Mouse (Mus musculus) limb, embryonic 11.5 days (tissue): ENCODE data around the gene Wbp4. TPM values are rescaled to one million over a fixed set of nuclear protein-coding genes. Genes with fewer than 3 reads are reported as not detected.
A peak's percentile ranks its signal among the peaks of the same experiment; 100 is the strongest.

Source experiments
- ATAC-seq: fragments of 200-750 bp; cut with Nextera tagmentation; 2 replicates; pipeline ENCODE4 v1.8.0; 2017; ENCODE audit warnings: low read depth; ENCODE audit not compliant: insufficient number of reproducible peaks, low FRiP score, low TSS enrichment
- DNase-seq: peaks from one replicate; pipeline ENCODE4 v3.0.0-alpha.2; 2015; ENCODE audit warnings: low spot score
- H3K27ac ChIP-seq: fragments of 300-500 bp; sonication (generic); replicated peaks from 2 replicates; pipeline ENCODE4 v1.5.1; 2014; ENCODE audit warnings: low read depth, mild to moderate bottlenecking, low read length
- H3K27me3 ChIP-seq: fragments of 300-500 bp; sonication (generic); 2 replicates; pipeline ENCODE4 v1.6.1; 2014; ENCODE audit warnings: mild to moderate bottlenecking, low read length, mixed read lengths; ENCODE audit not compliant: control insufficient read depth, insufficient read depth
- H3K36me3 ChIP-seq: fragments of 300-500 bp; sonication (generic); 2 replicates; pipeline ENCODE4 v1.6.1; 2014; ENCODE audit warnings: mild to moderate bottlenecking, low read length, moderate library complexity, mixed read lengths; ENCODE audit not compliant: control insufficient read depth, insufficient read depth
- H3K4me1 ChIP-seq: fragments of 300-500 bp; sonication (generic); 2 replicates; pipeline ENCODE4 v1.6.1; 2014; ENCODE audit warnings: low read length, mixed read lengths; ENCODE audit not compliant: control insufficient read depth, insufficient read depth
- H3K4me2 ChIP-seq: fragments of 300-500 bp; sonication (generic); 2 replicates; pipeline ENCODE4 v1.6.1; 2014; ENCODE audit warnings: low read depth, mild to moderate bottlenecking, moderate library complexity; ENCODE audit not compliant: severe bottlenecking
- H3K4me3 ChIP-seq: fragments of 300-500 bp; sonication (generic); 2 replicates; pipeline ENCODE4 v1.5.1; 2014; ENCODE audit warnings: low read depth, low read length
- H3K9ac ChIP-seq: fragments of 300-500 bp; sonication (generic); 2 replicates; pipeline ENCODE4 v1.6.1; 2014; ENCODE audit warnings: mild to moderate bottlenecking, low read length
- H3K9me3 ChIP-seq: fragments of 300-500 bp; sonication (generic); 2 replicates; pipeline ENCODE4 v1.6.1; 2016; ENCODE audit warnings: low read length; ENCODE audit not compliant: control insufficient read depth
- WGBS: fragments of 180-500 bp; shearing (Covaris S2); extraction: QIAGEN DNeasy Blood & Tissue Kit; methylation state at CpG from one replicate; pipeline ENCODE4 v1.1.7; 2014; 5-methylcytosine and 5-hydroxymethylcytosine counted together
- polyA plus RNA-seq: library from polyadenylated mRNA; unstranded; fragments of >200 nt; fragmentation: Nextera tagmentation; extraction: Ambion mirVana; gene quantifications from 2 replicates; pipeline ENCODE4 v1.2.1, GENCODE M21; 2014

The Wbp4 gene
- polyA plus RNA-seq, 1 experiment from 2014 or later: 59.4 TPM

- H3K27me3 ChIP-seq: no peaks in the 10 kb centered on the region
These were observed 33.8 kb upstream of the Wbp4 start for GRCm38 (mm10) chr14:79515100-79515499.

GRCm38 (mm10) chr14:79513951-79514350 lies 32.6 kb upstream of the Wbp4 start:
- no peak for ATAC-seq
- no peaks in the 10 kb centered on the region for H3K36me3 ChIP-seq
- H3K4me1 ChIP-seq: no peaks in the 10 kb centered on the region; the same call in none of the 2 replicates
- DNase-seq: no peak
- no peak overlapping the region for H3K4me2 ChIP-seq
- H3K27me3 ChIP-seq: no peaks in the 10 kb centered on the region
- no peak overlapping the region for H3K9ac ChIP-seq
- 77% methylated on average over 2 of the region's 2 CpGs for WGBS
- H3K27ac ChIP-seq: no peak overlapping the region
- no peak overlapping the region for H3K4me3 ChIP-seq
- H3K9me3 ChIP-seq: no peaks in the 10 kb centered on the region

More at GRCm38 (mm10) chr14:79515100-79515499, 33.8 kb upstream of the Wbp4 start:
- DNase-seq: no peak
- Histone ChIP-seq H3K9me3 (no peaks in the 10 kb centered on the region), H3K4me1 (no peaks in the 10 kb centered on the region; the same call in 1 of the 2 replicates), H3K27ac (no peak overlapping the region), H3K4me2 (no peak overlapping the region), H3K4me3 (no peak overlapping the region), H3K36me3 (no peaks in the 10 kb centered on the region), H3K9ac (no peak overlapping the region)
- no peak for ATAC-seq
- WGBS: 79% methylated on average over 8 of the region's 8 CpGs

GRCm38 (mm10) chr14:79511521-79511920 lies 30.2 kb upstream of the Wbp4 start:
- no peak overlapping the region for H3K4me3 ChIP-seq

GRCm38 (mm10) chr14:79508662-79509305 lies 27.5 kb upstream of the Wbp4 start:
- Histone ChIP-seq H3K27ac (peak overlapping the region; percentile 36; the same call in 1 of the 2 replicates), H3K27me3 (no peaks in the 10 kb centered on the region)
- 81% methylated on average over 9 of the region's 9 CpGs for WGBS

More at GRCm38 (mm10) chr14:79511521-79511920, 30.2 kb upstream of the Wbp4 start:
- H3K9ac ChIP-seq: no peak overlapping the region
- no peaks in the 10 kb centered on the region for H3K36me3 ChIP-seq
- ATAC-seq (no peak), DNase-seq (no peak)
- 65% methylated on average over 1 of the region's 1 CpGs for WGBS
- H3K4me2 ChIP-seq: no peak overlapping the region
- no peak overlapping the region for H3K27ac ChIP-seq
- no peaks in the 10 kb centered on the region for H3K27me3 ChIP-seq
- no peaks in the 10 kb centered on the region for H3K9me3 ChIP-seq
- H3K4me1 ChIP-seq: no peaks in the 10 kb centered on the region; the same call in 1 of the 2 replicates

GRCm38 (mm10) chr14:79507846-79508245 lies 26.5 kb upstream of the Wbp4 start:
- no peak overlapping the region for H3K4me2 ChIP-seq
- H3K4me3 ChIP-seq: no peak overlapping the region
- no peak overlapping the region for H3K27ac ChIP-seq
- H3K4me1 ChIP-seq: no peaks in the 10 kb centered on the region; the same call in 1 of the 2 replicates
- H3K27me3 ChIP-seq: no peaks in the 10 kb centered on the region
- H3K36me3 ChIP-seq: no peaks in the 10 kb centered on the region
- ATAC-seq (no peak), DNase-seq (no peak)
- H3K9me3 ChIP-seq: no peaks in the 10 kb centered on the region
- 49% methylated on average over 1 of the region's 1 CpGs for WGBS
- H3K9ac ChIP-seq: no peak overlapping the region

More at GRCm38 (mm10) chr14:79508662-79509305, 27.5 kb upstream of the Wbp4 start:
- ATAC-seq (no peak), DNase-seq (no peak)
- Histone ChIP-seq H3K9me3 (no peaks in the 10 kb centered on the region), H3K4me1 (no peaks in the 10 kb centered on the region; the same call in 1 of the 2 replicates), H3K4me2 (no peak overlapping the region), H3K9ac (no peak overlapping the region), H3K4me3 (no peak overlapping the region), H3K36me3 (no peaks in the 10 kb centered on the region)

GRCm38 (mm10) chr14:79506207-79506606 lies 24.9 kb upstream of the Wbp4 start:
- WGBS: 67% methylated on average over 9 of the region's 9 CpGs

GRCm38 (mm10) chr14:79504246-79505006 lies 23.1 kb upstream of the Wbp4 start:
- Histone ChIP-seq H3K4me2 (no peak overlapping the region), H3K9ac (no peak overlapping the region), H3K27ac (no peak overlapping the region), H3K4me3 (no peak overlapping the region), H3K27me3 (no peaks in the 10 kb centered on the region), H3K4me1 (no peaks in the 10 kb centered on the region; the same call in 1 of the 2 replicates), H3K9me3 (no peaks in the 10 kb centered on the region), H3K36me3 (no peaks in the 10 kb centered on the region)
- no peak for ATAC-seq
- no peak for DNase-seq
- 96% methylated on average over 7 of the region's 7 CpGs for WGBS

More at GRCm38 (mm10) chr14:79506207-79506606, 24.9 kb upstream of the Wbp4 start:
- H3K9ac ChIP-seq: no peak overlapping the region
- no peak for DNase-seq
- H3K9me3 ChIP-seq: no peaks in the 10 kb centered on the region
- no peaks in the 10 kb centered on the region for H3K27me3 ChIP-seq
- H3K27ac ChIP-seq: no peak overlapping the region
- no peaks in the 10 kb centered on the region for H3K36me3 ChIP-seq
- no peaks in the 10 kb centered on the region; the same call in 1 of the 2 replicates for H3K4me1 ChIP-seq
- H3K4me2 ChIP-seq: no peak overlapping the region
- ATAC-seq: no peak
- H3K4me3 ChIP-seq: no peak overlapping the region

GRCm38 (mm10) chr14:79503371-79504075 lies 22.2 kb upstream of the Wbp4 start:
- Histone ChIP-seq H3K27me3 (no peaks in the 10 kb centered on the region), H3K4me2 (no peak overlapping the region), H3K9ac (no peak overlapping the region), H3K36me3 (no peaks in the 10 kb centered on the region), H3K4me1 (no peaks in the 10 kb centered on the region; the same call in 1 of the 2 replicates), H3K4me3 (no peak overlapping the region), H3K27ac (no peak overlapping the region), H3K9me3 (no peaks in the 10 kb centered on the region)
- DNase-seq (no peak), ATAC-seq (no peak)
- 90% methylated on average over 5 of the region's 5 CpGs for WGBS
